Mouse (Mus musculus) cerebellum, adult 11-12 months (tissue): Measurements from ENCODE around the gene Trim33.

Experiments used
- DNase-seq: peaks from one replicate; pipeline ENCODE4 v3.0.0; 2022

The Trim33 gene

DNA sequence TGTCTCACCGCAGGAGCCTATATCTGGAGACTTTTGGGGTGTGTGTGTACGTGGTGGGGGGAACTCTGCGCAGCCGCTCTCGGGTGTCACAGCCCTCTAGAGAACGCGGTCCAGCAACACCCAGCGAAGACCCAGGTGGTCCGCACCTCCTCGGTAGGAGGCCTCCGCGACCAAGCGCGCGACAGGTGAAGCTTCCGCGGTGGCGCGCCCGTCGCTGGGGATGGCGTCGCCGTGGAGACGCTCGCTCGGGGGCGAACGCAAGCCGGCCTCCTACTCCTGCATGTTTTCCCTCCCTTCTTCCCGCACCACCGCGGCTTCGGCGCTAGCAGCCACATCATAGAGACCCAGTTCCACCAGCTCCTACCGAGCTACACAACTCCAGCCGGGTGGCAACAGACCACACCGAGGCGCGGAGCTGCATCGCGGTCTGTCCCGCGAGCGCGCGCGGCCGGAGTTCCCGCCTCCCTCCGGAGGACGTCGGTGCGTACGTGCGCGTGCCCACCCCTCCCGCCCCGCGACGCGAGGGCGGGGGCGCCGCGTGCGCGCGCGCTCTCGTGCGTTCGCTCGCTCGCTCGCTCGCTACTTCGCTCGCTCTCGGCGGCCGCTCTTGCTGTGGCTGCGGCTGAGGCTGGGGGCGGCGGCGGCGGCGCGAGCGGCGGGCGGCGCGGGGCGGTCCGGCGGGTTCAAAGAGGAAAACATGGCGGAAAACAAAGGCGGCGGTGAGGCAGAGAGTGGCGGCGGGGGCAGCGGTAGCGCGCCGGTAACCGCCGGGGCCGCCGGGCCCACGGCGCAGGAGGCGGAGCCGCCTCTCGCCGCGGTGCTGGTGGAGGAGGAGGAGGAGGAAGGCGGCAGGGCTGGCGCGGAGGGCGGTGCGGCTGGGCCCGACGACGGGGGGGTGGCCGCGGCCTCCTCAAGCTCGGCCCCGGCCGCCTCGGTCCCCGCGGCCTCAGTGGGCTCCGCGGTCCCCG is at the start of gene Trim33:
Trim33 (plus strand) TSS at position 112 of the 968 bp plus-strand sequence.
- DNase-seq: peak; percentile 88

DNA sequence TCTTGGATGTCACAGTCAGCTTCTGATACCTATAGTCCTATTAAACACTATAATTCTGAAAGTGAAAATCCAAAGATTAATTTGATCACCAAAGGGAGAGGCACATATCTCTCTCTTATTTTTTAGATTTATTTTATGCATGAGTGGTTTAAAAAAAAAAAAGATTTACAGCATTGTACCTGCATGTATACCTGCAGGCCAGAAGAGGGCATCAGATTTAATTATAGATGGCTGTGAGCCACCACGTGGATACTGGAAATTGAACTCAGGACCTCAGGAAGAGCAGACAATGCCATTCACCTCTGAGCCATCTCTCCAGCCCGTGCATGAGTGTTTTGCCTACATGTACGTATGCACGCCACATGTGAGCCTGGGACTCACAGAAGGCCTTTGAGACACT is 46.7 kb upstream of the Trim33 start:
- no peak for DNase-seq

DNA sequence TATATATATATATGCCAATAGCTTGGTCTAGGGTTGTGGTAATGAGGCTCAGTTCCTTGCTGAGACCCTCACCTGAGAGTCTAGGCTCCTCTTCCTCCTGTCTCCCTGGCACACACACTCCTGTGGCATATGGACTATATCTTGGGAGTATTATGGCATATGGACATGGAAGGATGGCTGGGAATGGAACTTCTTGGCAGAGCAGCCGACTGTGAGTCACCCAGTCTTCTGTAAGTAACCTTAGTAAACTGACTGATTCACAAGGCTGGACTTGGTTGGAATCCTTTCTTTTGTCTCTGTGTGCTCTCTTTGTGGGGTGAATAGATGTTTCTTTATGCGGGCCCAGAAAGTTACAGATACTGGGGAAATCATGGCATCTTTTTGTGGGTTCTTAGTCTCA is 37.6 kb upstream of the Trim33 start:
- no peak for DNase-seq

DNA sequence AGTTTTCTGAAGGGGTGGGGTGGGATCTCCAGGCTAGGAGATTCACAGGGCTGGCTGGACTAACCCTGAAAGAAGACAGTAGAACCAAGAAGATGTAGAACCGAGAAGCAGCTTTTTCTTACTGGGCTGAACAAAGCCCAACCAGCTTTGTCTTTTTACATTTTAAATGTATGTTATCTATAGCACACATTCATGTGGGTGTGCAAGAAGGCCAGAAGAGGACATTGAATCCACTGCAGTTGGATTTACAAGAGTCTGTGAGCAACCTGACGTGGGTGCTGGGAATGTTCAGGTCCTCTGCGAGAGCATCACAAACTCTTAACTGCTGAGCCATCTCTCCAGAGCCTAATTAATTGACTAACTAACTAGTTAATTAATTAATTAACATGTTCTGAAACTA is 36.9 kb upstream of the Trim33 start:
- no peak for DNase-seq

DNA sequence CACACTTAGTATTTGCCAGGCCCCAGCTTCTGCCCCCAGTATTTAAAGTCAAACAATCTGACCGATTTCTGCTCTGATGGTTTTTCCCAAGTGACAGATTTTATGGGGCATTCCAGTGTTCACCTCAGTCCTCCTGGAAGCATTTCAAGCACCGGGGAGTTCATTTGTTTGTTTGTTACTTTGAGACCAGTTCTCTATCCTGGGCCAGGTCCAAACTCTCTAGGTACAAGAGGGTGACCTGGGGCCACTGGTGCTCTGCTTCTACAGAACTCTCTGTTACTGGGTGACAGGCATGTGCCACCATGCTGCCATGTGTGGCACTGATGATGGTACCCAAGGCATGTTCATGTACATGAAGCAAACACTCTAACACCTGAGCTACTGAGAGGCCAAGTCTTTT is 35.6 kb upstream of the Trim33 start:
- no peak for DNase-seq

DNA sequence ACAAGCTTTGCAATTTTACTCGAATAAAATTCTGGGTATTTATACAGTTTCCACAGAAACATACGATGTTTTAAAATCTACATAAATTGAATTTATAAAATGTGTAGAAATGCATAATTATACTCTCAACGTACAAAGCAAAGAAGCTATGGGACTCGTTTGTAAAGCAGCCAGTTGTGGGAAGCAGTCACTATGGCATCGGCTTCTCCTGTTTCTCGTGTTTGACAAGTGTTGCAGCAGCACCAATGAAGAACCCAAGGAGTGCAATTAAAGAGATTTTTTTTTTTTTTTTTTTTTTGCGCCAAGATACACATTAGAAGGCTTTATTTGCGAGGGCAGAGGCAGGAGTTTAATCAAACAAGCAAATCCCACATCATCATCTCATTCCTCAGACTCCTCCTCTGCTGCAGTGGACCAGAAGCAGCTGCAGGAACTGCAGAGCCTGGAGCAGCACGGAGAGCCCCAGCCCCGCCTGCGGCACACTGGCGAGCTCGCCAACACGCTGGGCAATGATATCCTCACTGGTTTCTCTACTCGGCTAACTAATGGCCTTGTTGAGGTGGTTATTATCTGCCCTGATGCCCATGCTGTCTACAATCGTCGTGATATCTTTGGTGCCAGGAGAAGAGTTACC is 32.3 kb upstream of the Trim33 start:
- DNase-seq: no peak

DNA sequence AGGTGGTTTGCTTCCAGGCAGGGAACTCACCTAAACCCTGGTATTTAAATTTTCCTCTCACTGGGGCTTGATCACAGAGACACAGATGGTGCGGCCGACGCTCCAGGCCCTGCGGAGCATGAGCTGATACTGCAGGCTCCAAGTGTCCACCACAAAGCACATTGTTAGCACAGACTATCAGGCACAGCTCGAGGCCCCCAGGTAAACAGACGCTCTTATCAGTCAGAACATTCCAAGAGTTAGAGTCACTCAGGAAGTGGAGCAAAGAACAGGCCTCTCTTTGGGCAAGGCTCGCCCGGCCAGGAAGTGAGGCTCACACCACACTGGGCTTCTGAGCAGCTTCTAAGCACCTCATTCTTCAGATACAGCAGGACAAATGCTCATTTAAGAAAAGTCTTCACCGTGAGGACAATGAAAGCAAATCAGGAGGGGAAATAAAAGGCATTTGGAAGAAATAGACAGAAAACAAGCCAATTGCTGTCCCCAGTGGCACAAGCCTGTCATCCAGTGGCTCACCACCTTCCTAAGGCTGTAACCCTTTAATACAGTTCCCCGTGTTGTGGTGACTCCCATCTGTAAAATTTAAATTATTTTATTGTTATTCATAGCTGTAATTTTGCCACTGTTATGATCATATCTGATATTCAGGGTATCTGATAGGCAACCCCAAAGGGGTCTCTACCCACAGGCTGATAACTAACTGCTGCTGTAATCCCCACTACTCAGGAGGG is 22.8 kb upstream of the Trim33 start:
- DNase-seq: peak; percentile 4

DNA sequence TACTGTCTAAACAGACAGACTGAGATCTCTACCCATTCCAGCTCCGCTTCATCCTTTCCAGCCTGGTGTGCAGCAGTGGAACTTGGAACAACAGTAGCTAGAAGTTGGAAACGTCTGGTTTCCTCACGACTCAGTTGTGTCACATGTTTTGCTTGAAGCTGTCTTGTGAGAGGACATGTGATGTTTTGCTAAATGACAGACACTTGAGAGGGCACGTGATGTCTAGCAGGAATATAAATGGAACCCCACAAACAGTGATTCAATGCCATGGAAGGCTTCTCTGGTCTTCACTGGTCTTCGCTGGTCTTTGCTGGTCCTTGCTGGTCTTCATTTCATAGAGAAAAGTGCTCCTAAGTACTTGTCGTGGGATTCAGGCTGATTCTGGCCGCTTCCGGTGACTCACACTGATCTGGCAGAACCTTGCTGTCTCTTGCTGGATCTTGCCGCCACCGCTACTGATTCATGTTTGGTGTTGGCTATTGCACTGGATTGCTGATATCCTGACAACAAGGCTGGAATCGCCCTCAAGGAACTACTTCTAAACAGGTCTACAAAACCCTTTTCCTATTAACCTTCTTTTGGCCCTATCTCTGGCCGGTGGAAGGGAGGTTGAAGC is 16.2 kb upstream of the Trim33 start:
- no peak for DNase-seq

DNA sequence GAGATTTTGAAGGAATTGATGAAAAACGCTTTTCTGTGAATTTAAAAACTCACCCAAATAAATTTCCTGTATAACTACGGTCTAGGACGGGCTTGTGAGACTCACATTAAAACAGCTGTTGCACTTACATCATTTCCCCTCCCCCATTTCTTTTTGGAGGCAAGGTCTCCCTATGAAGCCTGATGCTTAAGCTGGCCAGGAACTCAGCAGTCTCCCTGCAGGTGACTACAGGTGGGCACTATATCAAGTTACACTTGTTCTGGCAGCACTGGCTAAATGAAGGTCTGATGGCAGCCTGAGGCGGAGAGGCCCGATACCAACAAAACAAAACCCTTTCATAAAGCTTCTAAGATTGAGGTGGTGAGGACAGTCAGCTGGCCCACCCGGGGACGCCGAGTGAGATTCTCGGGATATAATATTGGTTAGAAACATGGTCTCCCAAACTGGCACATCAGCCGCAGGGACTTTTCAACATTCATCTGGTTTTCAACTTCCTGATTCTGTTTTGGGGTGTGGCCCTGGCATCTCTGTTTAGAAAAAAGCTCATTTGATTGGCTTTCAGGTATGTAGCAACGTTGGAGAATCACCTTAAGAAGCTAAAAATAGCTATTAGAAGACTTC is 422 bp upstream of the Trim33 start:
- peak; percentile 57 for DNase-seq

DNA sequence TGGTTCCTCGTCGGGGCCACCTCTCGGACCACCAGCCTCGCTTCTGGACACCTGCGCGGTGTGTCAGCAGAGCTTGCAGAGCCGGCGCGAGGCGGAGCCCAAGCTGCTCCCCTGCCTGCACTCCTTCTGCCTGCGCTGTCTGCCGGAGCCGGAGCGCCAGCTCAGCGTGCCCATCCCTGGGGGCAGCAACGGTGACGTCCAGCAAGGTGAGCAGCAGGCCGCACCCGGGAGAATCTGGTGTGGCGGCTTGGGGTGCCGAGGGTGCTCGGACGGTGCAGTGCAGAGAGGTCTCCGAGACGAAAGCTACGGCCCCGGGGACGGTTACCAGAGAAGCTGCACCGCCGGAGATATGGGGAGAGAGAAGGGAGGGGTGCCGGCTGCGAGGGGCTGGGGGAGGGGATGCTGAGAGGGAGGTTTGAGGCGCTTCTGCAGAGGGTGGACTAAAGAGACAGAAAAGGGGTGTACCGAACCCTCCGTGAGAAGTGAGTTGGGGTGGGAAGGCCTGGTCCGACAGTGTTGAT is 1.2 kb downstream of the Trim33 start:
- DNase-seq: peak; percentile 71

DNA sequence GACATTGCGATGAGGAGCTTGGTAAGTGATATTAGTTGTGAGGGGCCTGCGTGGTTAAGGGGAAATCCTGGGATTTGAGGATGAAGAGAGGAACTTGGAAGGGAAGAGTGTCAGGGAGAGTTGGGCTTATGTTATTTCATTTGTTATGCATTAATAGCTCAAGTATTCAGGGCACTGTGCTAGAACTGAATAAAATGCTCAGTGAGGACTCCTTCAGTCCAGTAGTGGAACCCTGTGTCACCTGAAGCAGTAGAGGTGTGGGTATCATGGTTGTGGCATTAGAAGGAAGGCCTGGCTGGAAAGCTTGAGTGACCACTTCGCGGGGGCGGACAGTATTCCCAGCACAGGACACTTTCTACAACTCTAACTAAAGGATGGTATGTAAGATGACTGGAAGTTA is 1.8 kb downstream of the Trim33 start:
- peak; percentile 8 for DNase-seq

DNA sequence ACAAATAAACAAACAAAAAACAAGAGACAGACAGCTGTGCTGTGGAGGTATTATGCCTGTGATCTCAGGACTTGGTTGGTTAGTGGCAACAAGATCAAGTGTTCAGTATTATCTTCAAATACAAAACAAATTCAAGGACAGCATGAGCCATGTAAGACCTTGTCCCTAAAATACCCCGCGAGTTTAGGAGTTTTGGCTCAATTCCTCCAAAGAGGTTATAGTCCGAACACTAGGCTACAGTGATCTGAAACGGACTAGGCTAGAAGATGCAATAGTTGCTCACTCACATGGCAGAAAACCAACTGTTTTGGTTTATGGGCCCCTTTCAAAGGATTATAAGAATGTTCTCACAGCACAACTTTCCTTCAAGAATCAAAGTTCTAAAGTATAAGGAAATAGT is 9.7 kb downstream of the Trim33 start:
- no peak for DNase-seq

DNA sequence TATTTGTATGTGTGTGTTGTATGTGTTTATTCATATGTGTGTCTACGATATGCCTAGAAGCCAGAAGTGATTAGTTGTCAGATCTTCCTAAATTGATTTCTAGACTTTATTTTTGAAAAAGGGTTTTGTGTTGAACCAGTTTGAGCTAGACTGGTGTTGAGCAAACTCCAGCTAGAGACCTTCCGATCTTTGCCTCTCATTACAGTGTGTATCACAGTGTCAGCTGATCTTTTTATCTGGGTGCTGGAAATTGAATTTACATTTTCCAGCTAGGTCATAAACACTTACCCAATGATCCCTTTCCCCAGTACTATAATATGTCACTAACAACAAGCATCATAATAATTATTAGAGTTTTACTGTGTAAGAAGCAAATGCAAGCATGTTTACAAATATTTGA is 12.0 kb downstream of the Trim33 start:
- no peak for DNase-seq

DNA sequence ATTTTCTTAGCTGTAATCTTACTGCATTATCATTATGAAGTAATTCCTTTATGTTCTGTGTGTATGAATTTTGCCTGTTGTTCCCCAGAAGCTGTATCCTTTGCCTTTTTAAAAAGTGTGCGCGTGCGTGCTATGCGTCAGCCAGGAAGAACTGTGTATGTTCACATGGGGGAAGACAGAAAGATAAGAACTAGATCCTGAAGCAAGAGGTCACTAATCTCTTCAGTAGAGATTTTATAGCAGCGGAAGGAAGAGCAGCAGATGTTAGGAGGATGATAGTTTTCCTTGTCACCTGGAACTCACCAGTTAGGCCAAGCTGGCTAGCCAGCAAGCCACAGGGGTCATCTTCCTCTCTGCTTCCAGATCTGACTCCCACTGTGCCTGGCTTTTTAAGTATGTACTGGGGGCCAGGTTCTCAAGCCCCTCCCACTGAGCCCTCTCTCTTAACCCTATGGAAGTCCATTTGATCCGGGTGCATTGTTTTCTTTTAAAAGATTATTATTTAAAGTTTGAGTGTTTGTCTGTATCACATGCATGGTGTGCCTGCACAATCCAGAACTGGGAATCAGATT is 26.4 kb downstream of the Trim33 start:
- DNase-seq: peak; percentile 18

DNA sequence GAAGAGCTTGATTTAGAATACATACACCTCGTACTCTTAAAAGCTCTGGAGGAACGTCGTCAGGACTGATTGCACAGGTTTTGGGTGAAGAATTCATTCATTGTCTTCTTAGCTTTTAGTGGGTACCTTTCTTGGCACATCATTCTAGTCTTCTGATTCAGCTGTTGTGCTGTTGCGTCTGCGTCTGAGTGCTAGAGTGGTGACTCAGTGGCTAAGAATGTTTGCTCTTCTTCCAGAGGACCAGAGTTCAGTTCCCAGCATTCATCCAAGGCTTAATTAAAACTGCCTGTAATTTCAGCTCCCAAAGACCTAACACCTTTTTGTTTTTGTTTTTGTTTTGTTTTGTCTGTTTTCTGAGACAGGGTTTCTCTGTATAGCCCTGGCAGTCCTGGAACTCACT is 30.2 kb downstream of the Trim33 start:
- DNase-seq: no peak

DNA sequence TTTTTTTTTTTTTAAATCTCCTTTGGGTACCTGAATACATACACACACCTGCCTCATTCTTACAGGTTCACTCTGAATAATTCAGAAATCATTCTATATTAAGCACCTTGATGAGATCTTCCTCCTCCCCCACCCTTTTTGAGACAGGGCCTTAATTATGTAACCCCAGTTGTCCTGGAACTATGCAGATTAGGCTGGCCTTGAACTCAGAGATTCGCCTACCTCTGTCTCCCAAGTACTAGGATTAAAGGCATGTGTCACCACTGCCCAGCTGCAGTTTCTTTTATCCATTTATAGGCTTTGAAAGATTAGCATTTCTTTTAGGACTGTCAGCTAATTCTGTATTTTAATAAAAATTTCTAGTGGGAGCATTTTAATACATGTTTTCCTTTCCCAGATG is 30.7 kb downstream of the Trim33 start:
- DNase-seq: no peak

DNA sequence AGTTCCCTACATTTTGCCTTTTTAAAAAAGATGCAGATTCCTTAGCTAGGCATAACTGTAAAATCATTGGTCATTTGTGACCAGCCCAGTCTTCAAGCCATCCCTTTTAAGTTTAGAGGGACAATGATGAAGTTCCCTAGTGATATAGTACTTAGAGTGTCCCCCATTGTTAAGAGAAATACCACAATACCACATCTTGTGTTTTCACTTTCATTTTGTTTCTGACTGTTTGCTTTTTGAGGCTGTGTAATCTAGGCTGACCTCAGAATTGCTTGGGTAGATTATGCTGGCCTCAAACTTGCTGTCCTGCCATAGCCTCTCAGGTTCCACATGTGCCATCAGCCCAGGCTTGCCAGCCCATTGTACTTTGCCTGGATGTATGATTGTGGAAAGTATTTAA is 35.2 kb downstream of the Trim33 start:
- no peak for DNase-seq

DNA sequence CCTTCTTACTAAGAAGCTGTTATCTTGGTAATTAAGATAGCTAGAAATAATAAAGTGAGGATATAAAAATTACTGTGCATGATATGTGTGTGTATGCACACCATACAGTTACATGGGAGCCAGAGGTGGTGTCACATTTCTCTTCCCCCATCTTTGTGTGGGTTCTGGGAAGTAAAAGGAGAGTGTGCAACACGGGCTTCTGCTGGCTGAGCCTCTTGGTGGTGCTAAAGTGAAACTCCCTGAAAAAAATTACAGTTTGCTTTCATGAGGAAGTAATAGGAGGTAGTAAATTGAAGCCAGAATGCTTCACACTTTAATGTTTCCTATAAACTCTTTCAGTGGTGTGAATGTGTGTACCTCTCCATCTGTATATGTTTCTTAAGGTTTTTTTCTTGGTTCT is 56.3 kb downstream of the Trim33 start:
- DNase-seq: no peak

DNA sequence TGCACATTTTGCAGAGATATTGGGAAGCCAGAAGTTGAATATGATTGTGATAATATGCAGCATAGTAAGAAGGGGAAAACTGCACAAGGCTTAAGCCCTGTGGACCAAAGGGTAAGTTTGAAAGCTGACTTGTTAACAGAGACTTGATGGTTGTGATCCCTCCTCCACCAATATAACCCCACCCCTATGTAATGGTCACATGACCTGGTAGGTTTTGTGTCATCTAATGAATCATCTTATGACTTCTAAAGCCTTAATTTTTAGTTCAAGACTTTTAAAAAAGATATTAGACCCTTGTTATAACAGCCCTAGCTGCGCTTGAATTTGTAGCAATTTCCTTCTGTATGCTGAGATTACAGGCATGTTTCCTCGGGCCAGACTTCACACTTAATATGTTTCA is 67.6 kb downstream of the Trim33 start:
- DNase-seq: no peak

DNA sequence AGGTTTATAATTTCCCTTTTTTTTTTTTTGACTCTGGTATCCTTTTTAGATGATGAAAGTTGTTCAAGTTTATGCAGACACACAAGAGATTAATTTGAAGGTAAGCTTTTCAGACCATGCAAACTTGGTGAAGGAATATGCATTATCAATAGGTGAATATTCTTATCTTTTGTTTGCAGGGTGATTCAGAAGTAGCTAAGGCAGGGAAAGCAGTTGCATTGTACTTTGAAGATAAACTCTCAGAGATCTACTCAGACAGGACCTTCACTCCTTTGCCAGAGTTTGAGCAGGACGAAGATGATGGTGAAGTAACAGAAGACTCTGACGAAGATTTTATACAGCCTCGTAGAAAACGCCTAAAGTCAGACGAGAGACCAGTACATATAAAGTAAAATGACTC is 74.4 kb downstream of the Trim33 start:
- no peak for DNase-seq

DNA sequence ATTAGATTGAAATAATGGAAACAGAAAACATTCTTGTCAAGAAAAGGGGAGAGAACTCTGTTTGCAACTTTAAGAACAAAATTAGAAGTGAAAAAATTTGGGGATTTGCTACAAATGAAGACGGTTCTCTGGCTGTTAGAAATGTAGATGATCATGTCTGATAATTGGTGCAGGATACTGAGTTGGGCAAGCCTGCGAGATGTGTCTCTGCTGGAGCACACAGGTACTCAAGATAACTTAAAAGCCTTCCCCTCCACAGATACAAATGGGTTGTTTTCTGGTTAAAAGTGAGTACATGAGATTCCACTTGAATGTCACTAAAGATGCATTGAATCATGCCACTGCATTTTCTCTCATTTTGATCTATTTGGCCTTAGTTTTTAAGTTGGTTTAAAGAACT is 74.9 kb downstream of the Trim33 start:
- DNase-seq: no peak

DNA sequence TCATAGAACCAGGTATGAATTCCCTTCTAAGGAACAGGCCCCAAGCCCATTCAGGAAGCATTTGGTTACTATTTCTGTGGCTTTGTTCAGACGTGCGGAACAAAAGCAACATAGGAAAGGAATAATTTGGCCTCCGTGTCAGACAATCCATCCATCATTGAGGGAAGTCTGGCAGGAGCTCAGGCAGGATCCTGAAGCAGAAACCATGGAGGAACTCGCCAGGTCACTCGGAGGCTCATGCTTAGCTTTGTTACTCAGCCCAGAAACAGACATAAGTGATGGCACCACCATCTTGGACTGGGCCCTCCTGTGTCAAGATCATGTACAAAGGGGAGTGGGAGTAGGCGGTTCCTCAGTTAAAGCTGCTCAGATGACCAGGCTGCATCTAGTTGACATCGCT is 82.1 kb downstream of the Trim33 start:
- DNase-seq: no peak
